Mouse (Mus musculus) monocyte, adult 5-6 weeks (primary cell): ENCODE measurements around the gene Aldh4a1. TPM values are rescaled to one million over a fixed set of nuclear protein-coding genes. Genes with fewer than 3 reads are reported as not detected.
A peak's percentile ranks its signal among the peaks of the same experiment; 100 is the strongest.

Experiments used
- ATAC-seq: fragments of 153-309, 156-312 bp; replicated peaks from 2 replicates; pipeline ENCODE4 v1.8.0; 2017; ENCODE audit warnings: mild to moderate bottlenecking; ENCODE audit not compliant: low TSS enrichment, insufficient number of reproducible peaks, severe bottlenecking, poor library complexity, low FRiP score
- total RNA-seq: library from RNA; stranded (forward); fragments of 200-1000, 200-491, 200-594 nt; gene quantifications from 3 replicates; pipeline ENCODE4 v1.2.3, GENCODE M21; 2017

The Aldh4a1 gene
- total RNA-seq, 1 experiment from 2014 or later, result 4.5 TPM

- ATAC-seq, result no peak
Measured at GRCm38 (mm10) chr4:139641829-139642425, 19.3 kb downstream of the Aldh4a1 start.

- peak; percentile 71 for ATAC-seq
Measured at GRCm38 (mm10) chr4:139643972-139644371, 21.3 kb downstream of the Aldh4a1 start.

- no peak for ATAC-seq
Measured at GRCm38 (mm10) chr4:139646916-139647315, 24.2 kb downstream of the Aldh4a1 start.

GRCm38 (mm10) chr4:139650086-139650743 lies 27.5 kb downstream of the Aldh4a1 start:
- ATAC-seq, result no peak

GRCm38 (mm10) chr4:139650907-139651306 lies 28.2 kb downstream of the Aldh4a1 start:
- ATAC-seq, result no peak

- ATAC-seq, result no peak
Measured at GRCm38 (mm10) chr4:139653238-139653637, 30.6 kb downstream of the Aldh4a1 start, which contains the start of gene Tas1r2. TSS of gene Tas1r2 (plus strand) at chr4:139653538.

GRCm38 (mm10) chr4:139661897-139662296 lies 39.2 kb downstream of the Aldh4a1 start:
- no peak for ATAC-seq

- ATAC-seq, result no peak
Measured at GRCm38 (mm10) chr4:139667632-139668031, 45.0 kb downstream of the Aldh4a1 start.

- peak; percentile 82 for ATAC-seq
Measured at GRCm38 (mm10) chr4:139669847-139670246, 47.2 kb downstream of the Aldh4a1 start.

- no peak for ATAC-seq
Measured at GRCm38 (mm10) chr4:139675696-139676095, 53.0 kb downstream of the Aldh4a1 start.

- no peak for ATAC-seq
Measured at GRCm38 (mm10) chr4:139683728-139684638, 61.3 kb downstream of the Aldh4a1 start.

- no peak for ATAC-seq
Measured at GRCm38 (mm10) chr4:139684639-139685017, 62.0 kb downstream of the Aldh4a1 start.

- no peak for ATAC-seq
Measured at GRCm38 (mm10) chr4:139688058-139688457, 65.4 kb downstream of the Aldh4a1 start.

GRCm38 (mm10) chr4:139689627-139690269 lies 67.1 kb downstream of the Aldh4a1 start:
- no peak for ATAC-seq

- no peak for ATAC-seq
Measured at GRCm38 (mm10) chr4:139693315-139693714, 70.6 kb downstream of the Aldh4a1 start.

GRCm38 (mm10) chr4:139697755-139698154 lies 75.1 kb downstream of the Aldh4a1 start:
- ATAC-seq, result no peak

GRCm38 (mm10) chr4:139698602-139699001 lies 75.9 kb downstream of the Aldh4a1 start:
- no peak for ATAC-seq
